Mouse (Mus musculus): ENCODE data around the gene Pnmal1.

GRCm38 (mm10) chr7:16915461-16916340 is 43.8 kb upstream of the Pnmal1 start:
- TF ChIP-seq CTCF (IDR thresholded peaks at IDR 0.05; ENCODE audit: extremely low read depth, insufficient read length, insufficient replicate concordance, low read depth, low read length) (no peak), POLR2A (IDR thresholded peaks at IDR 0.05; ENCODE audit: low read depth, low read length) (no peak)

Data from small intestine, adult 2 months (tissue).